Mouse (Mus musculus): ENCODE results near the gene Coa3.

Coa3 gene

DNA sequence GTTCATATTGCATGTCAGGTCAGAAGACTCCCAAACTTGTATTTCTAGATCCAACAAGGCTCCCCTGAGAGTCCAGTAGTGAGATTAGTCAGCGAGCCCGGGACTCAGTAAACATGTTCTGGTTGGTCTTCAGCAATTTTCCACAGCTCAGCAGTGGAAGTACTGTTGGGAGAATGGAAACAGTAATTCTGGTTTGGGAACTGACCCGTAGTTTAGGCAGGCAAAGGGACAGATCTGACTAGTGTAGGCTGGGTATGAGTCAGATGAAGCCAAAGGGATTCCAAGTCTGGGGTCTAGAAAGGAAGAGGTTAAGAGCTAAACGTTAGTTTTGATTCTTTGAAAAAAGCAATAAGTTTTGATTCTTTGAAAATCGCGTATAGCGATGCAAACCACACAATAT, 26.0 kb downstream of the Coa3 start:
- DNase-seq (ENCODE audit: low spot score in 2 of 2) = no peak

DNA sequence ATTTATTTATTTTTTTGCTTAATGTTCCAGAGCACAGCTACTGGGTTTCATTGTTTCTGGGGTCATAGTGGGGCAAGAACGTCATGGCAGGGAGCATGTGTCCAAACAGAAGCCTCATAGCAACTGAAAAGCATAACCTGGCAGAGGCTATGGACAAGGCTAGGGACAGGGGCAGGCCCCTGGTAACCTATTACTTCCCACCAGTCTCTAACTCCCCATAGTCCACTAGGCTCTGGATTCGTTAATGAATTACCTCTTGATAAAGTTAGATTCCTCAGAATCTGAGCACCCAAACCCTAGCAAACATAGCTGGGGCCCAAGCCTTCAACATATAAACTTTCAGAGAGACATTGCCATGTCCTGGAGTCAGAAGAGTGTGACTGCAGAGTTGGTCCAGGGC, 27.9 kb downstream of the Coa3 start:
- no peak for DNase-seq (ENCODE audit: low spot score in 2 of 2)

DNA sequence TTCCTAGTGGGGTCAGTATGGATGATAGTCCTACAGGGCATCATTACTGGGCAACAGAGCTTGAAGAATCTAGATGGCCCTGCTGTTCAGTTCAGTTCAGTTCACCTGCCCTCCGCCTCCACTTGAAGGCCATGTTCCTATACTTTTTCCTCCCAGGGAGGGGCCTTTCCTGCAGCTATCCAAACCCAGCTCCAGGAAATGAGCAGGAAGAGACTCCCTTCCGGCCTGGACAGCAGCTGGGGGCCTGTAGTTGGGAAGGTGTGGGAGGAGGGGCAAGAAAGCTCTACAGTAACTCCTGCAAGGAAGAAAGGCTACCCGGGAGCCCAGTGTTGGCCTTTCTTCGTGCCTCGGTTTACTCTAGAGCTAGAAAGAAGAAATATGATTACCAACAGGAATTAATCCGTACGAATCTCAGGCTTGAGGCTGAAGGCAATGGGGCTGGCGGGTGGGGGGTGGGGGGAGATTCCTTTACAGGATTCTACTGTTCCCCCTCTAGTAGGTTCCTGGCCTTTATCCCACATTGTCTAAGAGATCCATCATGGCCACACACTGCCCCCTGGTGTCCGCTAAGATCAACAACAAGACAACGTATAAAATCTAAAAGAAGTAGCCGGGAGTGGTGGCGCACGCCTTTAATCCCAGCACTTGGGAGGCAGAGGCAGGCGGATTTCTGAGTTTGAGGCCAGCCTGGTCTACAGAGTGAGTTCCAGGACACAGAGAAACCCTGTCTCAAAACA, 30.5 kb downstream of the Coa3 start:
- DNase-seq (ENCODE audit: low spot score in 2 of 2) = peak; percentile 58 to 67

DNA sequence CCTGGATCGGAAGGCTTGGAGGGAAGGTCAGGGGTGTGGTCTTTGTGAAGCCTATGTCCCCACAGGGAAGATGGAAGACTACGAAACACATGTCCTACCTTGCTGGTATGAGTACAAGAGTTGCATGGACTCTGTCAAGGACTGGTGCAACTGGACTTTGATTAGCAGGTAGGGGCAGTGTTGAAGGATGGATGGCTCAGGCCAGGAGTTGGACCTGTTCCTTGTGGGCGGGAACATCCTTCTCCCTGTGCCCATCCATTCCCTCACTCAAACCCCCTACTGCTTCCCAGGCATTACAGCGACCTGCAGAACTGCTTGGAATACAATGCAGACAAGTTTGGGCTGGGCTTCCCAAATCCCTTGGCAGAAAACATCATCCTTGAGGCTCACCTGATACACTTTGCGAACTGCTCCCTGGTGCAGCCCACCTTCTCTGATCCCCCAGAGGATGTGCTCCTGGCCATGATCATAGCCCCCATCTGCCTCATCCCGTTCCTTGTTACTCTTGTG, 31.3 kb downstream of the Coa3 start:
- DNase-seq (ENCODE audit: low spot score in 2 of 2) = no peak

GRCm38 (mm10) chr11:101246702-101247012, 32.3 kb downstream of the Coa3 start:
- no peak for DNase-seq (ENCODE audit: low spot score in 2 of 2)

GRCm38 (mm10) chr11:101245855-101246701, 32.8 kb downstream of the Coa3 start, which contains the start of gene Ramp2:
Gene Ramp2, plus strand, starts transcription at chr11:101246028.
- DNase-seq (ENCODE audit: low spot score in 2 of 2) = peak; percentile 51 to 59

- no peak for DNase-seq (ENCODE audit: low spot score in 2 of 2)
Observed at GRCm38 (mm10) chr11:101245071-101245470, 33.8 kb downstream of the Coa3 start.

GRCm38 (mm10) chr11:101238071-101238647, 40.8 kb downstream of the Coa3 start:
- peak in 1 of 2 experiments; percentile 42 for DNase-seq (ENCODE audit: low spot score in 2 of 2)

DNA sequence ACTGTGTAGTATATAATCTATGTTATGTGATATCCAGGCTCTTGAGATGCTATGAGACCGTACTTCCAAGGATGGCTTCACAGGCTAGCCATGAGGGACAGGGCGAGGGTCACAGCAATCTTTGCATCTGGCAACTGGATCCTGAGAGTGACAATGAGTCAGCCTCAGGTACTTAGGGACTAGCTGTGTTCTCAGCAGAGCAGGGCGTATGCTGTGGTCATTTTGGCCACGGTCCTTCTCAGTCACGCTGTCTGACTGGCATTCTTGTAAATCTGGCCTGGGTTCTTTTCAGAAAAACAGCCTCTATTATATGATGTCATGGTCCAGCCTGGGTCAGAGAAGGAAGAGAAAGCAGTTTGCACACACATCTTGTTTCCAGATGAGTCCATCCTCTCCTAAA, 42.1 kb downstream of the Coa3 start:
- DNase-seq (ENCODE audit: low spot score in 2 of 2) = no peak

DNA sequence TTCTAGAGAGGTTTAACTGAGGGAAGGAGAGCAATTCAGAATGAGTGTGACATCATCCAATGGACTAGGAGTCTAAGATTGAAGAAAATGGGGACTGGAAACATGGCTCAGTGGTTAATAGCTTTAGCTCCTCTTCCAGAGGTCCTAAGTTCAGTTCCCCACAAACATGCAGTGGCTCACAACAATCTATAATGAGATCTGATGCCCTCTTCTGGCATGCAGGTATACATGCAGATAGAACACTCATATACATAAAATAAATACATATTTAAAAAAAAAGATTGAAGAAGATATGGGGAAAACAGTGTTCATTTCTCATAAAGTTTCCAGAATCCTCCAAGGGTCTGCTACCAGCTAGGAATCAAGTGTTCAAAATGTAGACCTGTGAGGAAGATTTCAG, 43.5 kb downstream of the Coa3 start:
- DNase-seq (ENCODE audit: low spot score in 2 of 2) = no peak

DNA sequence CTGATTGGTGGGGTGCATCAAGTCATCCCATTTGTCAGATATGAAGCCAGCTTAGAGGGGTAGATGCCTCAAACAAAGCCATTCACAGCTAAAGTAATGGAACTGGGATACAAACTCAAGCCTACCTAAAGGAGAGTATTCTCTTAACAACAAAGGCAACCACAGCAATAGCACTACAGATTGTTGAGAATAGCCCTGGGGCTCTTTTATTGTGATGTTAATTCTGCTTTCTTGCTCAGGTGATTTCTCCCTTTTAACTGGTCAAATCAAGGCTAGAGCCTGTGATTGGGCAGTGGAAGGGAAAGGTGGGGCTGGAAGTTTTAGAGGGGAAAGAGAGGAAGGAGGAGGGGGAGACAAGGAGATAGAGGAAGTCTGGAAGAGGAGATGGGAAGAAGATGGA, 44.8 kb downstream of the Coa3 start:
- DNase-seq (ENCODE audit: low spot score in 2 of 2) = no peak

- DNase-seq (ENCODE audit: low spot score in 2 of 2) = no peak
Observed at GRCm38 (mm10) chr11:101233240-101233639, 45.7 kb downstream of the Coa3 start.

DNA sequence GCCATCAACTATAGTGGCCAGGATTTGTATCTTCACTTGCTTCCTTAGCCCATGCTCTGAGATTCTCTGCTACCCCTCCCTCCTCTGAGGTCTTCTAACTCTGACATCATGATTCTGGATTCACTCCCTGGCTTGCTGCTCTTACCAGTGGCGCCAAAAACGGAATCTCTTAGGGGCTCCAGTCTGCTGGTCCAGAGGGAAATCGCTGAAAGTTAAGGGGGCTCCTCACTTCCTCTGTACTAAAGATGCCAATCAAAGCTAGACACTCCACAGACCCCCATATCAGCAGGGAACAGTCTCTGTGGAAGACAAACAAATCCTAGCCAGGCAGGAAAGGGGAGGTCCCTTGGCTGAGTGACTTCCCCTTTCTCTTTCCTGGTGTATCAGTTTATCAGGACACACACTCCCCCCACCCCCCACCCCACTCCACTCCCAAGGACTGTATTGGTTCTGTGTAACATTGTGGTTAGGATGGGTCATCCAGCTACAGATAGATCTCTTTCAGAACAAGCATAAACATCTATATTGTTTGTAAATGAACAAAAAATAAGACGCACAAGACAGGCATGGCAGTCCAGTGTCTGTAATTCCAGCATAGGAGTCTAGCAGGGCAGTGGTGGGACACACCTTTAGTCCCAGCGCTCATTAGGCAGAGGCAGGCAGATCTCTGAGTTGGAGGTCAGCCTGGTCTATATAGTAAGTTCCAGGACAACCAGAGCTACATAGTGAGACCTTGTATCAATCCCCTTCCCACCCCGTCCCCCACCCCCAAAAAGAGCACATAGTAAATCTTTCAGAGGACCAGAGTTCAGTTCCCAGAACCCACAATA, 46.7 kb downstream of the Coa3 start:
- no peak for DNase-seq (ENCODE audit: low spot score in 2 of 2)

GRCm38 (mm10) chr11:101230991-101231871, 47.7 kb downstream of the Coa3 start:
- DNase-seq (ENCODE audit: low spot score in 2 of 2) = peak in 1 of 2 experiments; percentile 44

- no peak for DNase-seq (ENCODE audit: low spot score in 2 of 2)
Observed at GRCm38 (mm10) chr11:101230526-101230925, 48.4 kb downstream of the Coa3 start.

DNA sequence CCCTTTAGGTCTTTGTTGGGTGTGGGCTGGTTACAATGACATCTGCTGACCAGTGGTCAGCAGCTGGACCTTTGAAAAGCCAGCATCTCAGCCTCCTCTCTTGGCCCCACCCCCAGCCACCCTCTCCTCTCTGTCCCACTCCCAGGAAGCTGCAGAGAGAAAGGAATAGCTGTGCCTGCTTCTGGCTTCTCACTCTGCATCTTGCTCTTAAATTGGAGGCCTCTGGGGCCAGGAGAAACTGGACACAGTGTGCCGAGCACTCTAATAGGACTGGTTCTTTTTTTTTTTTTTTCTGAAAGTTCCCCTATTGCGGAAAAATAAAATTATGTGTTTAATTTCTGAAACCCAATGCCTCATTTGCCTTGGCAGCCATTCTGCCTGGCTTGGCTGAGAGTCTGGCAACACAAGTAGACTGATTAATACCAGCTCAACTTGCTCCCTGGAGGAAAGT, 48.8 kb downstream of the Coa3 start:
- no peak for DNase-seq (ENCODE audit: low spot score in 2 of 2)

- DNase-seq (ENCODE audit: low spot score in 2 of 2) = peak; percentile 43 to 56
Observed at GRCm38 (mm10) chr11:101229361-101229900, 49.5 kb downstream of the Coa3 start.
